Mouse (Mus musculus) 3134 (cell line): ENCODE data around the gene Dhrs7b.
"Not testable (repeated sequence)": the region's sequence is repeated elsewhere in the genome, so short reads cannot be mapped to it uniquely, and the experiment has no call there.

ENCODE experiments used
- DNase-seq: peaks from one replicate; pipeline ENCODE4 v3.0.0-alpha.2; 2011; ENCODE audit warnings: low spot score; ENCODE audit not compliant: insufficient read length; ENCODE audit errors: extremely low read depth

The Dhrs7b gene

DNA sequence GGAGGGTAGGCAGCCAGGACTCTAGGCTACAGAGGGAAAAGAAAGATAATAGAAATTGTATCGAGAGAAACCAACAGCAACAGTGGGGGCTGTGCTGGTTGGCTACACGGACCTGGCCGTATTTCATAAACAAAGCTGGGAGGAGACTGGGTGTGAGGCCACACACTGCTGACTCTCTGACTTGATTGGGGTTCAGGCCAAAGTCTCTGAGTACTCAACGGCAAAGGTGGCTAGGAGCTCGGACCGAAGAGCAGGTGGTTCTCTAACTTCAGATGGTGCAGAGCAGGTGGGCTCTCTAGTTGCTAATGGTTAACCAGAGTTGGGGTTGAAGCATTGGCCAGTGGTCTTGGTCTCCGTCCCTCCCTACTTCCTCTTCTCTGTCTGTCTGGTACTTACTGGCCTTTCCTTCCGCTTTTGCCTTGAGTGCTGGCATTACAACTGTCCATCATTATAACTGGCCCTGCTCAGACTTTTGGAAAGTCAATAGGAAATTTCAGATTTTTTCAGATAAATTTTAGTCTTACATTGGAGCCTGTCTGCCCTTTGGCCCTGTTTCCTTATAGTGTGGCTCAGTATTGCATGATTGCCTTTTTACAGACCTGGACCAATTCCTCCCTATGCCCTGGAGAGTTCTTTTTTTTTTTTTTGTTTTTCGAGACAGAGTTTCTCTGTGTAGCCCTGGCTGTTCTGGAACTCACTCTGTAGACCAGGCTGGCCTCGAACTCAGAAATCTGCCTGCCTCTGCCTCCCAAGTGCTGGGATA lies 7.4 kb downstream of the Dhrs7b start:
- no peak for DNase-seq

DNA sequence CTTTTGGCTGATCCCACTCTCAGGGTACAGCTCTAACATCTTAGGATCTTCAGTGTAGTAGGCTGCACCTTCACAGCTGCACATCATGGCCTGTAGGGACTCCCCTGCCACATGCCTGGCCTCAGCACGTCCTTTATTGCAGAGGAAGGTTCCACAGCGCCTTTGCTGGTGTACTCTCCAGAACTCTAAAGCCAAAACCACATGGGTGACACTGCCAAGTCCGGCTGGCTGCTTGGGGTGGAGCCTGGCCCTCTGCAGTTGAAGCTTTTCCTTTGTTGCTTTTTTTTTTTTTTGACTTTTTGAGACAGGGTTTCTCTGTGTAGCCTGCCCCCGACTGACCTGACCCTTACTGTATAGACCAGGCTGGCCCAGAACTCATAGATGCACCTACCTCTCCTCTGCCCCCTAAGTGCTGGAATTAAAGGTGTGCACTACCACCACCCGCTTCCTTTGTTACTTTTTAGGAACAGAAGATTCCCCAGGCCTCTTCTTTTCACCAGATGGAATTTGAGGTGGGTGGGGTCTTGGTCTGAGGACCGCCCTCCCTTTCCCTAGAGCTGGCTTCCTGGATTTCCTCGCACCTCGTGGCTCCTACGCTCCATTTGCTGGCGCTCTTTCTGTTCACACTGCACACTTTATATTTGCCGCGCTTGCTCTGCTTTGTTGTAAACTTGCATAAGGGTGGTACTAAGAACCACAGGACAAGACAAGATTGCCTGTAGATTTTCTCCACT lies 11.2 kb downstream of the Dhrs7b start:
- DNase-seq: peak; percentile 68

DNA sequence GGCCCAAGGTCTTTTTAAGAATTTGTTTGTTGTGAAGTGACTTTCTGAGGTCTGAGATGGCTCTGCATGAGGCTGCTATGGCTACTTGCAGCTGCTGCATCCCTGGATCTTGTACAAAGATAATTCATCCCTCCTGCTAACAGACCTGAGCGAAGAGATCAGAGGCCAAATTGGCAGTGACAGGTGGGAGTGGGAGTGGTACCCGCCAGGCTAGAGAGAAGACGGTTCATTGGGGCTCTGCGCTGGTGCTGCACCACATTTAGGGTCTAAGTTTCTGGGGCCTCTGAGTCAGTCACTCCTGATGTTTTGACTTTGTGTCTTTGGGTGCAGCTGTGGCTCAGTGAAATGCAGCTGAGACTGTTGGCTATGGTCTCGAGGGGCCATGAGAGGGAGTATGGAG lies 13.0 kb downstream of the Dhrs7b start:
- no peak for DNase-seq

DNA sequence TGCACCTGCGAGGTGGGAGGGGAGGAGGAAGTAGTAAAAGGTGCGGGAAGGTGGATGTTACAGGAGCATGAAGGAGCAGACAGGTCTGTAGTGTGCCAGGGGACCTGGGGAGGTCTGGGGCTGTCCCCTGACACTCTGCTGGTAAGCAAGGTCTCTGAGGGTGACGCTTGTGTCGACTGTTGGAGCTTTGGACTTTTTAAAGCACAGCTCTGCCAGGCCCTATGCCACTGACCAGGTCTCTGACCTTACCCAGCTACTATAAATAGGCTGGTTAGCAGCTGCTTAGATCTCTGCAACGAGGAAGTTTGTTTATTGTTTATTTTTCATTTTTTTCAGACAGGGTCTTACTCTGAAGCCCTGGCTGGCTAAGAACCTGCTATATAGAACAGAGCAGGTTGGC lies 15.0 kb downstream of the Dhrs7b start:
- DNase-seq: no peak

DNA sequence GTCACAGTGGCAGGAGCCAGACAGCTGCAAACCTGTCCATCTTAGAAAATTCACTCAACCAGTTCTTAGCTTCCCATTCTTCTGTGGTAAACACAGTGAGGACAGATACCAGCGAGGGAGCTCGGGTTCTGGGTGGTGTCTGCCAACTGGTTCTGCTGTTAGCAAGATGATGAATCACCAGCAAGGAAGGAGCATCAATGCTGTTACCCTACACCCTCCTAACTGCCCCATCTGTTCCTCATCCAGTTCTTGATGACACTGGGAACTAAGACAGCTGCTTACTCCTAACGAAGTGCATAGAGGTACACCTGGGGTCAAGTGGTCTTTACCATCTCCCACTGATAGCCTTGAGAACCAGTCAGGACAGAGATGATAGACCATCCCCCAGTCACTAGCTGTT lies 26.2 kb downstream of the Dhrs7b start:
- no peak for DNase-seq

DNA sequence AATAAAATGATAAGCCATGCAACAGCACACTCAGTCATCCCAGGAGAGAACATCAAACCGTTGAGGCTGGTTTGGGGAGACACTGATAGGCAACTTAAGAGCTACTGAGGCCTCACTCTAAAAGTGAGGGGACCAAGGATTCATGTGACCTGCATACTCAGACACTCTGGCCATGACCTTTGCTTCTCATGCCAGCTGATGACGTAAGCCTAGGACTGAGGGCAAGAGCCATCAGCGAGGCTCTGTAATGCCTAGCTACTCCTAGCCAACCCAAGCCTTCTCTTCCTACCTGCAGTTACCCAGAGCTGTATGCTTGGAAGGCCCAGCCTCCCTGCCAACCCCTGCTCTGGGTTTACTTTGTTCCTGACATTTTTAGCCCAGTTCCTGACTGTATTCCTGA lies 31.6 kb downstream of the Dhrs7b start:
- DNase-seq: no peak

DNA sequence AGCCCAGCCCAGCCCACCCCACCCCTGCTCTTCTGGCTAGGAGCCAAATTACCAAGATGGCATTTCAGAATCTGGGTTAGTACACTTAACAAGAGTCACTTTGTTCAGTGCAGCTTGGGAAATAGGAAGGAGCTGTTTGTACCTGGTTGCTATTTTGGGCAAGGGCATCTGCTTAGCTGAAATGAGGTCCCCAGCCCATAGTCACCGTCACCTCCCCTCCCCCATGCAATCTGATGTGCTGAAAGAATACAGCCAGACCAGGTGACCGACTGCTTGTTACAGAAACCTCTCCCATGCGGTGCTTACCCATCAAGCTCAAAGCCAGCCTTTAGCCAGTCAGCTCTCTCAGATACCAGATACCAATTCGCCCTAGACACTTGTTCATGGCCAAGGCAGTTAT lies 32.8 kb downstream of the Dhrs7b start:
- no peak for DNase-seq

DNA sequence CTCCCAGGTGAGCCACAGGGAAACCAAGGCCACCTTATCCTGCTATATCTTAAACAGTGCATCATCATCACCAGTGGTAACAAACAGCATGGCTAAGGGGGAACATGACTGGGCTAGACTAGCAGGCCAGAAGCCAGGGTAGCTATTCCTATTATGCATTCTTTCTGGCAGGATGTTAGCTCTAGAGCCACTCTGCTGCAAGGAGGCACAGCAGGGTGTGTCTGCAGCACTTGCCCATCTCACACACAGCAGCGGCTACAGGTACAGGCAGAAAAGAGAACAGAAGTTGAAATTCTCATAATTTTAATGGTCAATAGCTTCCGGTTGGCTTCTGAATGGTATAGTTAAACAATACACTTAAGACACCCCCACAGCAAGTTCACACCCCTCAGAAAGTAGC lies 33.7 kb downstream of the Dhrs7b start:
- DNase-seq: no peak

DNA sequence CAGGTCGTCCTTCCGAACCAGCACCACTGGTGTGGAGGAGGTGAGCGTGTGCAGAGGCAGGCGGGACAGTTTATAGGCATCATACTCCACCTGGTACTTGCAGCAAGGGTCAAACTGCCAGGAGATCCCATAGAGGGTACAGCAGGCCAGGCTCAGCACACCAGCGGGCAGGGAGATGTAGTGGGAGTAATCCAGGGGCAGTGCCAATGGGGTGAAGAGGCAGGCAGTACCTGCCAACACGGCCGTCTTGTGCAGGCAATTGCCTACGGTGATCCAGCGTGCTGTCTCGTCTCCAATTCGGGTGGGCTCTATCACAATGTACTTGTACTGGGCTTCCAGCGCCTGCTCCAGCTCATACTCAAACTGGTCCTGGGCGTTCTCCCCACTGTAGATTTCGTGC lies 34.5 kb downstream of the Dhrs7b start:
- no peak for DNase-seq

DNA sequence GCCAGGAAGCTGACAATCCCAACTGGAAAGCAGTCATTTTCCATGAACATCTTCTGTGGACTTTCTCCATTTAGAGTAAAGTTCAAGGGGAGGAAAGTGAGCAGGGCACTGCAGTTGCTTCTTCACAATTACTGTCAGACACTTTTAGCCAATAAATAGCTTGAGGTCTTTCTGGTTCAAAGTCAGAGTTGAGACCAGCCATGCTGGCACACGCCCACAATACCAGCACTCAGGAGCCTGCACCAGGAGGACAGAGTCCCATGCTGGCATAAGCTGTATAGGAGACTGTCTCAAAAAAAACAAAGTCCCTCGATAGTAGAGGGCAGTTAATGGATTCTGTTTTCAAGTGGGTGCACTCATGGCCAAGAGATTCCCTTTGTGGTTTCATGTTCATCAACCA lies 35.6 kb downstream of the Dhrs7b start:
- DNase-seq: no peak

DNA sequence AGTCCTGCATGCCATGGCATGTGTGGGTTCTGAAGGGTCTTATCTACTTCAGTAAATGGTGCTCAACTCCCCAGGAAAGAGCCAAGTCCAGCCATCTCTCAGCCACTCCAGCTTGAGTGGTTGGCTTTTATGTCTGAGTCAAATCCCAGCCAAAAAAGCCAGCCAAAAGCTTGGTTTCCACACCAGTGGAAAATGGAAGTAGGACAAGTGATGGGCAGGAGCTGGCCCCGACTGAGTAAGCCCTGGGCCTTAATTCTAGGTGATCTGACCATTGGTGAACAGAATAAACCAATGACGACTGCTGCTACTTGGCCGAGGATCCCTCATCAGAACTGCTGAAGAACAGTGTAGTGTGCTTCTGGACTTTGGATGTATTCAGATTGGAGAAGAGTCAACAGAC lies 37.0 kb downstream of the Dhrs7b start:
- no peak for DNase-seq

DNA sequence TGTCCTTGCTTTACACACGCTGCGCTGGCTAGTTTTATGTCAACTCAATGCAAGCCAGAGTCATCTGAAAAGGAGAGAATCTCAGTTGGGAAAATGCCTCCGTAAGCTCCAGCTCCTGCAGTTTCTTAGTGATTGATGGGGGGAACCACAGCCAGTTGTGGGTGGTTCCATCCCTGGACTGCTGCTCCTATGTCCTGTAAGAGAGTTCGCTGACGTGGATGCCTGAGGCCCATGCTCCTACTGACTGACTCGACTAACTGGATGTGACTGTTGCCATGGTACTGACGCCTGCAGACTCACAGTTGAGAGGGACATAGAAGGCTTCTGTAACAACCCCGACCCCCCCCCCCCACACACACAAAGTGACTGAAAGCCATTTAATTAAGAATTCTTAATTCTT lies 37.5 kb downstream of the Dhrs7b start:
- no peak for DNase-seq

DNA sequence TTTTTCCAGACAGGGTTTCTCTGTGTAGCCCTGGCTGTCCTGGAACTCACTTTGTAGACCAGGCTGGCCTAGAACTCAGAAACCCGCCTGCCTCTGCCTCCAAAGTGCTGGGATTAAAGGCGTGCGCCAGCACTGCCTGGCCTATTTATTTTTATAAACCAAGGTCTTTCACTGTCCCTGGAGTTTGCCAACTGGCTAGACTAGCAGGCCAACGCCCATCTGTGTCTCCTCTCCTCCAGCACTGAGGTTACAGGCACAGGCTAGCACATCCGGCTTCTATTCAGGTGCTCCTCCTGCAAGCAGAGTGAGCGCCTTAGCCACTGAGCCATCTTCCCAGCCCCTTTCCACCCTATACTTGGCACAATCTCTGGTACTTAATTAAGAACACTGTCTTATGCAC lies 39.0 kb downstream of the Dhrs7b start:
- DNase-seq: not testable (repeated sequence)

DNA sequence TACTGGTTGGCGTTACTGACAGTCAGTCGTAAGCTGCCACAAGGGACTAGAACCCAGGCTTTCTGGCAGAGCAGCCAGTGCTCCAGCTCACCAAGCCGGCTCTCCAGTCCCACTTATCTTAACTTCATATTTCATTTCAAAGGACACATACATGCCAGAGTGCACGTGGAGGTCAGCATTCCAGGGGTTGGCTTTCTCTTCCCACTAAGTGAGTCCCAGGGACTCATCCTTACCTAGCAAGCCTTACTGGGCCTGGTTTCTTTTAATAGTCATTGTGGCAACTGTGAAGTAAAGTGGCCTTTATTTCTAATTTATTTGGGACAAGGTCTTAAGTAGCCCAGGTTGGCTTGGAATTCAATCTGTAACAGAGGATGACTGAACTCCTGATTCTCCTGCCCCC lies 41.0 kb downstream of the Dhrs7b start:
- DNase-seq: no peak

DNA sequence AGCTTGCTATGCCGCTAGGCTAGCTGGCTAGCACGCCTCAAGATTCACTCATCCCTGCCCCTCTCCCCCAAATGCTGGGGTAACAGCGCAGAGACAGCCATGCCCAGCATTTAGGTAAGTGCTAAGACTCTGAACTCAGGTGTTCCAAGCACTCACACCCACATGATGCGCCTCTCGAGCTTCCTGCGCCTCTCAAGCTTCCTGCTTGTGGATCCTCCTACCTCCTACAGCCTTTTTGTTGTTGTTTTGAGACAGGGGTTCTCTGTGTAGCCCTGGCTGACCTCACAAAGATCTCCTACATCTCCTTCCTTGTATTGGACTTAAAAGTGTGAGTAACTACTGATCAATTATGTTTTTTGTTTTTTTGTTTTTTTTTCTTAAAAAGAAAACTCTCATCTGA lies 42.7 kb downstream of the Dhrs7b start:
- no peak for DNase-seq

DNA sequence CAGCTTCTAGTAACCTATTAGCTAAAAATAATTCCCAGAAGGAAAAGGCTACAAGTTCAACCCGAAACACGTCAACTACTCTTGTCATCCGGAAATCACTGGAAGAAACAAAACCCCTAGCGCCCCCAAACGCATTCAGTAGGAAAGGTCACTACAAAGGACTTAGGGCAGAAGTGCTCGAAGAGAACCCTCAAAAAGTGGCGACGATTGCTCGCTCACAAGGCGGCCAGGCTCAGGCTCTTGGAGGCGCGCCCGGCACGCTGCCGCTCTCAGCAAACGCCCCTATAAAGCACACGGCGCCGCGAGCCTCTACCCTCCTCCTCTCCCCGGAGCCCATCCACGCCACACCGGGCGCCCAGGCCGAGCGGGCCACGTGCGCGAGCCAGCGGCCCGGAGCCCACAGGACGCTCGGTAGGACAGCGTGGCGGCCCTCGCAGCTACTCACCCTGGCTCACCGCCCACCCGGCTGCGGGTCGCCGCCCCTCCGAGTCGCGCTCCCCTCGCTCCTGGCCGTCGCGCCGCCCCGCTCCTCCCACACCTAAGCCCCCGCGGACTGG lies 47.7 kb downstream of the Dhrs7b start:
- DNase-seq: no peak

DNA sequence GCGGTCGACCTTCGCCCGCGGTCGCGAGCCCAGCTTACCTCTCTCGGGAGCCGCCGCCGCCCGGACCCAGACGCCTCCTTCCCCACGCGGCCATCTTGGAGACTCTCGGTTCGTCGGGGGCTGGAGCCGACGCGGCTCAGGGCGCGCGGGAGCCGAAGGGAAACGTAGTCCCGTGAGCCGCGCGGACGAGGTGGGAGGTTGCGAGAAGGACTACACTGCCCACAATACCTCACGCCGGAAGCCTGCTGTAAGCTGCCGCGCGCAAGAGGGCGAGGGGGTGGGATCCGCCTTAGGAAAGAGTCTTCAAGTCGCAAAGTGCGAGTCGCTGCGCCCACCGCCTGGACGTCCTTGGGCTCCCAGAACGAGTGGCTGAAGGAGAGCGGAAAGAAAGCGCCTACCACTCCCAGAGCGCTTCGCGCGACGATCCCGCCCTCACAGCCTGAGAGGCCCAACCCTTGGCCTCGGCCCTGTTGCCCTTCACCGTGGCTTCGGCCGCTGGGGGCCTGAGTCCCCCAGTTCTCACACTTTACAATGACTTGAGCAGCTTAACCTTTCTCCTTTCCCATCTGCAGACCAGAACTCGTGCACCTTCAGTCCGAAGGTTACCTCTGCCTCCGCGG lies 48.4 kb downstream of the Dhrs7b start, which contains the start of gene Tmem11:
Gene Tmem11, minus strand, starts transcription at position 598 of the 620 bp plus-strand sequence.
- peak; percentile 97 for DNase-seq

DNA sequence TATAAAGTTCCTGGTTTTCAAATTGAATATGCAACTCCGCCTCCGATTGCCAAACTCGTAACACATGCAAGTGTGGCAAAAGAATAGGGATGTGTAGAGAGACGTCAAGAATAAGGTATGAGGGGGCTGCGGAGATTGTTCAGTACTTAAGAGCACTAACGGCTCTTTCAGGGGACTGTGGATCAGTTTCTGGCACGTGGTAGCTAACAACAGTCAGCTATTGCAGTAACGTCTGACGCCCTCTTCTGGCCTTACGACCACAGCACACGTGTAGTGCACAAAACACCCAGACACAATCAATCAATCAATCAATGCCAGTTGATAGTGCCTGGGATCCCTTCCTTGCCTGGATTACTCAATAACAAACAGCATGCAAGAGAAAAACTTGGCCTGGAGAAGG lies 49.0 kb downstream of the Dhrs7b start:
- peak; percentile 46 for DNase-seq

DNA sequence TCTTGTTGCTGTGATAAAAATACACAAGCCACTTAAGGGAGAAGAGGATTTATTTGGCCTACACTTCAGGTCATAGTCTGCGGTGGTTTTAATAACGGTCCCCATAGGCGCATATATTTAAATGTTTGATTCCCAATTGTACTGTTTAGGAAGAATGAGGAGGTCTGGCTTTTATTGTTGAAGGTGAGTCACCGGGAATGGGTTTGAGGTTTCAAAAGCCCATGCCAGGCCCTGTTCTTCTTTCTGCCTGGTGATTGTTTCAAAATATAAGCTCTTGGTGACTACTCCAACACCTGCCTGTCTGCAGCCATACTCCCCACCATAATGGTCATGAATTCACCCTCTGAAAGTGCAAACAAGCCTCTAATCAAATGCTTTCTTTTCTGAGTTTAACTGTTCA lies 50.1 kb downstream of the Dhrs7b start:
- no peak for DNase-seq

DNA sequence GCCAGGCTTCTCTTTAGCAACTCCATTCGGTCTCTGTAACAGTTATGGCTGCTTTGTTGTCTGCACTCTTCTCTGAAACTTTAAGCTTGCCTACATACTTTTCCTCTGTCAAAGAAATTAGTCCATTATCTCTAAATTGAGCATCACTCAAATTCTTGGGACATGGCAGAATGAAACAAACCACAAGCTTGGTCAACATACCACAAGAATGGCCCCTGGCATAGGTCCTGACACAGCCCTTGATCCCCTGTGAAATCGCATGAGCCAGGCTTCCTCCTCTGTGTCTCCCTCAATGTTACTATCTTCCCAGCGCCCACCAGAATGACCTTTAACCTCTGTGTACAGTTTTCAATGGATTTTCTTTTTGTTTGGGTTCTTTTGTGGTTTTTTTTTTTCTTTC lies 52.0 kb downstream of the Dhrs7b start:
- no peak for DNase-seq

DNA sequence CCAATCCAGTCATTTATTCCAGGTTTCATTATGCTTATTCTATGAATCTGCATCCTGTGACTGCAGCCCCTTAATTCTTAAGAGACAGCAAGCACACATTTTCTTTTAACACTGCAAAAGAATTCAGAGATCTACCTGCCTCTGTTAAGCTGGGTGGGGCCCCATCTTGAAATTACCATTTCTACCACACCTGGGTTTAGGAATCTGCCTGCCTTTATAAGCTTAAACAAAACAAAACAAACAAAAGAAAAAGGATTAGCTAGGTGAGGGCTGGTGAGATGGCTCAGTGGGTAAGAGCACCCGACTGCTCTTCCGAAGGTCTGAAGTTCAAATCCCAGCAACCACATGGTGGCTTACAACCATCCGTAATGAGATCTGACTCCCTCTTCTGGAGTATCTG lies 56.6 kb downstream of the Dhrs7b start:
- DNase-seq: not testable (repeated sequence)

DNA sequence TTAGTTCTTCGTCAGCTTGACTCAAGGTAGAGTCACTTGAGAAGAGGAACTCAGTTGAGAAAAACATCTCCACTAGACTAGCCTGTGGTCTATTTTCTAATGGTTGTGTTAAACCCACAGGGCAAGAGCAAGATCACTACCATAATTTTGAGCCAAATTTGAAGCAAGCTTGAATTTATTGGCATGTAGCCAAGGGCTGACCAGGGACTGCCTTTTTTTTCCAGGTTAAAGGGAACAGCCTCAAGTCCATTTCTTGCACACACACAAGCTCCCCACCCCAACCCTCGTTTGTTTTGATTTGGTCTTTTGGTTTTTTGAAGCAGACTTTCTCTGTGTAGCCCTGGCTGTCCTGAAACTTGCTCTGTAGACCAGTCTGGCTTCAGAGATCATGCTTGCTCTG lies 59.4 kb downstream of the Dhrs7b start:
- DNase-seq: no peak
